Mouse (Mus musculus) right cerebral cortex, adult 2 months (tissue): ENCODE results near the gene H13.
"Not testable (repeated sequence)": the region's sequence is repeated elsewhere in the genome, so short reads cannot be mapped to it uniquely, and the experiment has no call there.

ENCODE experiments used
- DNase-seq, 2 experiments: peaks; one replicate each; pipeline ENCODE4 v3.0.0; 2021 to 2022; ENCODE audit warnings: low spot score in 2 of 2

The H13 gene

DNA sequence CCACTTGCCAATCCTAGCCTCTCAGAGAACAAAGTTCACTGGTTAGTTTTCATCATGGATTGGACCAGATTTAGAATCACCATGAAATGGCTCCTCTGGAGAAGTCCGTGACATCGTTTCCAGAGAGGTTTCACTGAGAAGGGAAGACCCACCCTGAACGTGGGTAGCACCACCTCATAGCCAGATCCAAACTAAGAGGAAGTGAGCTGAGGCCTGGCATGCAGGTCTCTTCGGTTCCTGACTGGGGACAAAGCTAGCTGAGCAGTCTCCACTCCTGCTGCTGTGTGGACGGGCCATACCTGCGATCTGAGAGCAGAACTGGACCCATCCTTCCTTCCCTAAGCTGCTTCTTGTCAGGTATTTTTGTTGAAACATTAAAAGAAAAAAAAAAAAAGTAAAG is 8.1 kb upstream of the H13 start:
- DNase-seq = no peak

DNA sequence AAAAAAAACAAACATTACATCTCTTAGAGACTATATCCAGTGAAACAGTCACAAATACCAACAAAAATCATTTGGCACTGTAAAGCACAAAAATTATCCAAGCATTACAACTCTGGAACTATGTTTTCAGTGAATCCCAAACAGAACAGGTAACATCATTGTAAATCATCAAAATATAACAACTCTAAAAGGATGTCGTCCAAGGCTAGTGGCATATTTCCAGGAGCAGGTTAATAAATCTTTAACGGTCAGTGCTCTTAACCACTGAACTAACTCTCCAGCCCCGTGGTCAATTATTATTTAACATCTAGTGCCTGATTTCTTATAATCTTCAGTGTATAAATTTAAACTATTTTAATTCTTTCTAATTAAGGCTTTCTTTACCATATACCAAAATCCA is 3.1 kb upstream of the H13 start:
- DNase-seq = not testable (repeated sequence)

DNA sequence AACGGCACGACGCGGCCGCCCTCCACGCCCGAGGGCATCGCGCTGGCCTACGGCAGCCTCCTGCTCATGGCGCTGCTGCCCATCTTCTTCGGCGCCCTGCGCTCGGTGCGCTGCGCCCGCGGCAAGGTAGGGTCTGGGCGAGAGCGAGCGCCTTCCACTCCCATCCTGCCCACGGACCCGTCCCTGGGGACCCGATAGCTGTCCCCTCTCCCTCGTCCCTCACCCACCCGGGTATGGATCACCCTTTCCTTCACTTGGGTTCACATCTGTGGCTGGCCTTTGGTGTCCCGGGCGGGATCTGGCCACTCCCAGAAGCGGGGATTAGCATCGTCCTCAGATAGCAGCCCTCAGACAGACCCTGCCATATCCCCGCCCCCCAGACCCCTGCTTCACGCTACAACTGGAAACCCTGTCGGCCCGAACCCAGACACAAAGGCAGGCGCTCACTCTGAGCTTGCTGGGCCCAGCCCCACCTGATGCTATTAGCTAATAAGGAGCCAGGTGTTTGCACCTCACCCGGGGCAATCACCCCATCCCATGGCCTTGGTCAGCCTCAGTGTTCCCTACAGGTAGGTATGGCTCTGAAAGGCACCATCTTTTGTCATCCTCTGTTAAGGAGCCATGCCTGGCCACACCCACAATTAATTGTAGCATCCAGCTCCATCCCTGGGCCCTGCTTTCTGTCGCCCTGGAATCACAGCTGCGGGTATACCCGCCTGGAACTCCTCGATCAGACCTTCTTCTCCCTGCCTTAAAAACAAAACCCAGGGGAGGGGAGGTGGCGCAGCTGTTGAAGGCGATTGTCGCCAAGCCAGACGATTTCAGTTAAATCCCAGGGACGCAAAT is 601 bp downstream of the H13 start:
- DNase-seq = peak in 1 of 2 experiments; percentile 52

DNA sequence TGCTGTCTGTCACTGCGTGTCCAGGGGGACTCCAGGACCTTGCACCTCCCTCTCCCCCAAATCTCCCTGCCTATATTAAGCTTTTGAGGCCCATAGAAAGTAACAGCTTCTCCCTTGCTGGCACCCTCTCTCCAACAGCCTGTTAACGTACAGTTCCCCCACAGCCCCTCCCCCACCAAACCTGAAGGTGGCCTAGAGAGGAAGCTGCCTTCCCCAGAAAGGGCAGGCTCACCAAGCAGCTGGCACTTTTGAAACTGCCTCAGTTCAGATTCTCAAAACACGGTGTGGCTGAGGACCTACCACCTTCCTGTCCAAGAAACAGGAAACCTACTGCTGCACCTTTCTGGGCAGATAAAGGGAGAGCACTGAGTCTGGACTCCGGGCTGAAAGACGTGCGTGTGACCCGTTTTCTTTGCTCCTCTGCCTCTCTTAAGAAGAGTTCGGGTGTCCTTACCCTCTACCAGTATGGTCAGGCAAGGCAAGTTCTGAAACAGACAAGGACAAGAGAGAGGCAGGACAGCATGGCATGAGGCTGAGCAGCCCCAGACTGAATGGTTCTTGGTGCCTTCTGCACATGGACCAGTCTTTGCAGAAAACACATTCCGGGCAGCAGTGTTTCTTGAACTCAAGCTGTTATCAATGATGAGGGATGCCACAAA is 1.9 kb downstream of the H13 start:
- DNase-seq = no peak

DNA sequence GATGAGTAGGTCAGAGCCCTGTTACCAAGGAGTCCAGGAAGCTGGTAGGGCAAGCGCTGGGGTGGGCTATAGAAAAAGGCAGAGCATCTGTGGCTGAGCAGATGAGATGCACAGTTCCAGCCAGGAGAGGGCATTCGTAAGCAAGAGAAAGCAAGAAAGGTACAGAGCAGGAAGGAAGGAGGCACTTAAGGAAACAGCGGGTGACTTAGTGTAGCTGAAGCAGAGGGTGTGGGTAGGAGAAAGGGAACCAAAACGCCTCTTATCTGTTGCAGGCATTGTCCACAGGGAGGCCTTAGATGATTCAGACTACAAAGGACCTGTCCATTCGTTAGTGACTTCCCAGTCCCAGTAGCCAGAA is 2.4 kb downstream of the H13 start:
- peak; percentile 70 to 76 for DNase-seq

DNA sequence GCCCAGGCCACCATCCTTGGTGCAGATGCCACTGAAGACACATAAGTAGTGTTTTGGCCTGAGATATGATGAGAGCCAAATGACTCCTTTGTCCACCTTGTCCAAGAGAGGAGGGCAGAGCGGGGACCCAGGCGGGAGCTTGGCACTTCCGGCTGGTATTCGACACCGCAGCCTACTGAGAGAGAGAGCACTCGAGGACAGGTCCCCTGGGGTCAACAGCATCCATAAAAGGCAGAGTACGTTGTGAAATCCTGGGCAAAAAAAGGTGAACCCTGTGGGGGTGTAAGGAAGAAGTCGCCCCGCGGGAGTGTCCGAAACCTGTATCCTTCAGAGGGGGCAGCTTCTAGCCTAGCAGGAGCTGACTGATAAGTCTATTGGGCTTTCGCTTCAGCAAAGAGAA is 2.9 kb downstream of the H13 start:
- DNase-seq = no peak

DNA sequence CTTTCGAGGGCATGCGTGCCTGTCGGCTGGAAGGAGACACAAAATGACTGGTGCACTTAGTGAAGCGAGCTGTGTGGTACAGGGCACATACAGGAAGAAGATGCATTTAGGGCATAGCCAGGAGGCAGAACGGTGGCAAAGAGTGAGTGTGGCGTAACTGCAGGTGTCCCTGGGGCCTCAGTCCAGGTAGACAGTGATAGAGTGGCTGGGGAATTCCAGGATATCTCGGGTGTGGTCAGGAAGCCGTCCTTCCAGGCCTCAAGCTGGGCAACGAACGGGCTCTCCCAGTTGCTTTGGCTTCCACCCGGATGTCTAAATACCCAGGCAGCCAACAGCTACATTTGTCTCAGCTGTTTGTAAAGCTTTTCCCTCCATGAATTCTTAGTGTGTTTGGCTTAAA is 4.9 kb downstream of the H13 start:
- DNase-seq = no peak

DNA sequence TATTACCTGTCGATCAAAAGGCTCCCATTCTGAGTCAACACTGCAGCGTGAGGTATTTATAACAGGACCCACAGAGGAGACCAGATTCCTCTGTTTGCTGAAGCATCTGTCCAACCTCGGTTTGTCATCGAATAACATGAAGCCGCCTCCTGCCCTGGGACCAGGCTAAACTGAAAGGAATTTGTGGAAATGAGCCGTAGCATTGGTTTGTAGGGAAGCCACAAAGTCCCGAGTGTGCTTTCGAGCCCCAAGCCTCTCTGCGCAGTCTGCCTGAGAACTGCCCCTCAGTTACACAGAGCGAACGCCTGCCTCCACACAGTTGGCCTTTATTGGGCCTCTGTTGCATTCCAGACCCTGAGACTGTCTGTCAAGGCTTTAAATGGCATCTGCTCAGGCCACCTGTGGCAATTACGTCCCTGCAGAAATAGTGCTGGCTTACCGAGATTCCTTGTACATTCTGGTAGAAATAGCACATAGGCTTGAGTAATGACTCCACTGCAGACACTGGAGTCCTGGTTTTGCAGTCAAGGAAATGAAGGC is 6.1 kb downstream of the H13 start:
- no peak for DNase-seq

DNA sequence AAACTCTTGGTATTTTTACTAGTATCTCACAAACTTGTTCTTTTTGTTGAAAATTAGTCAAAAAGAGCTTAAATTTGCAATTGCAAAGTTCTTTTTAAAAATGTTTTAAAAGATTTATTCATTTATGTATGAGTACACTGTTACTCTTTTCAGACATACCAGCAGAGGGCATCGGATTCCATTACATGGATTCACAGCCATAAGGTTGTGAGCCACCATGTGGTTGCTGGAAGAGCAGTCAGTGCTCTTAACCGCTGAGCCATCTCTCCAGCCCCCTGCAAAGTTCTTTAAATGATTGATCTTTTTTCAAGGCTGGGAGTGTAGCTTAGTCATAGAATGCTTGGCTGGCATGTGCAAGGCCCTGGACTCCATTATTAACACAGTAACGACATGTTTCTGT is 9.0 kb downstream of the H13 start:
- peak in 1 of 2 experiments; percentile 49 for DNase-seq

DNA sequence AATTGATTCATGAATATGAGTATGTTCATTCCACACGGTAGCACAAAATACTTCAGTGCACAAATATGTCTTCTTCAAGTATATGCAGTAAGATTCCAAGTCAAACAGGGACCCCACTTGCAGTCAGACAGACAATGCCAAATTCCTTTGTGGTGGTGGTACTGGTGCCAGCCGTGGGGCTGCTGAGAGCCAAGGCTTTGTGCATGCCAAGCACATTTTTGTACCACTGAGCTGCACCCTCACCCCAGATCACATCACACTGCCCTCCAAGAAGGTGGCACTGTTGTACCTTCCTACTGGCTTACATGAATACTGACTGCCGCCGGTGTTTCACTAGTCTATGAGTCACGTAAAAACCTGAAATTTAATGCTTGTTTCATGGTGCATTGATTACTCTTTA is 9.7 kb downstream of the H13 start:
- DNase-seq = no peak

DNA sequence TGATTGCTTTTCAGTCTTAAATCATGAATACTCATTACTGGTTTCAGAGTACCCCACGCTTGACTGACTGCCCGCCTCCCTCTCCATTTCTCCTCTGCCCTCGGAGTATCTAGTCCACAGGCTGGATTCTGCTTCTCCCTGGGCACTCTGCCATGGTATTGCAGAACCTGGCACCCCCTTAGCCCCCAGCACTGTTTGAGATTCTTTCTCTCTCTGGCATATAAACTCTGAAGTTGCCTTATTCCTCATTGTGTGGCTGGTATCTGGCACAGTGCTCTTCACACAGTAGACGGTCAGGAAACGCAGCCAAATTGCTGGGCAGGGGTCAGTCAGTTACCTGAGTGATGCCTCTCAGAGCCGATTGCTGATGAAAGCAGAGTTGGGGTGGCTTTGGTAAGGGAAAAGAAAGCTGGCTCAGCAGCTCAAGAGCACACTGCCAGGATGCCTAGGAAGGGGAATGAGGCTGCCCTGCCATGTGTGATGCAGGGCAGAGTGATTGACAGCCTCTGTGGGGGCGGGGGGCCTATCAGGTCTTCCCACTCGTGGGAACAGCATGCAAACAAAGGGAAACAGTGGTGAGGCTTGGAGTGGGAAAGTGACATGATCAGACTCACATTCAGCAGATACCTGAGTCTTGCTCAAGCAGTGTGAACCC is 10.6 kb downstream of the H13 start:
- no peak for DNase-seq

DNA sequence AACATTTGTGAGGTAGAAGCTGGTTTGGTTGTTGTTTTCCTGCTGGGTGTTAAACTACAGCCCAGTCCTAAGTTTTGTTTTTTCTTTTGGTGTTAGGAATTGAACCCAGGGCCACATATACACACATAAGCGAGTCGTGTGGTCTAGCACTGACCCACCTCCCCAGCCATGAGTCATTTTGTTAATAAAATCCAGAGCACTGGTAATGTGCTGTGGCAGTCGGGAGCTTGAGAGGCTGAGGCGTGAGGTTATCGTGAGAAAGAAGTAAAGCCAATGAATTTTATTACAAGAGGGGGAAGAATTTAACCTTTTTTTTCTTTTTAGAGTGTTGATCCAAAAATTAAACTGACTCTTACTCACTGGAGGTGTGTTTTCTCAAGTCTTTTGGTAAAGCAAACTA is 13.8 kb downstream of the H13 start:
- DNase-seq = no peak

DNA sequence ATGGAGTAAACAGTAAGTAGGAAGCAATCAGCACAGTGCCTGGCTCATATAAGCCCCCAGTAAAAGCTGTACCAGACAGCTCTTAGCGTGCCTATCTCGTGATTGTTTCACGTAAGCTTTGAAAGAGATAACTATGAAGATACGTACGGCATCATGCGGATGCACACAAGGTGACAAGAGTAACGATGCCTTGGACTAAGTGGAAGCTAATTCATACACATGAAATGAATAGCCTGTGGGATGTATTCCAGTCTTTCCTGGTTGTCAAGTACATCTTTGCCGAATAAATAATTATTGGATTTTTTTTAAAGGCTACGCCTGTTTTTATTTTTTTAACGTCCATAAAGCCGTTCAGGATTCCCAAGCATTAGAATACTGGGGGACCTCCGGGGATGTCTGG is 17.1 kb downstream of the H13 start:
- no peak for DNase-seq

DNA sequence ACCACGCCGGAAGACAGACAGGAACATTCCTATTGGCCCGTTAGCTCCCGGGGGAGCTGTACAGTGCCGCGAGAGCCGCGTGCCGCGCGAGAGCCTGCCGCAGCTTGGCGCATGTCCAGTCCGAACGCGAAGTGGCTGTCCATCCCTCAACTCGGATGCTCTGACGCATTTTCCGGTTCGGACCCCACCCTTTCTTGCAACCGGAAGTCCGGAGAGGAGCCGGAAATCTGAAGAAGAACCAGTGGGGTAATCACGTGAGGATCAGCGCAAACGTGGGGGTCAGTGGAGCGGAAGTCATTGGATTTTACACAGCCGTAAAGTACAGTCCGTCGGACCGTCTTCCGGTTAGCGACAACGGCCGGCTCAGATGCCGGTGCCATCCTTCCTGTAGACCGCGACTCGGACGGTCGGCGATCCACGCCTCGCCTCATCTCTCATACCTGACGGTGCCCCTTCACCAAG is 17.6 kb downstream of the H13 start, which contains the start of gene Mcts2:
TSS of gene Mcts2 (plus strand) at position 230 of the 462 bp plus-strand sequence.
- peak; percentile 91 for DNase-seq

DNA sequence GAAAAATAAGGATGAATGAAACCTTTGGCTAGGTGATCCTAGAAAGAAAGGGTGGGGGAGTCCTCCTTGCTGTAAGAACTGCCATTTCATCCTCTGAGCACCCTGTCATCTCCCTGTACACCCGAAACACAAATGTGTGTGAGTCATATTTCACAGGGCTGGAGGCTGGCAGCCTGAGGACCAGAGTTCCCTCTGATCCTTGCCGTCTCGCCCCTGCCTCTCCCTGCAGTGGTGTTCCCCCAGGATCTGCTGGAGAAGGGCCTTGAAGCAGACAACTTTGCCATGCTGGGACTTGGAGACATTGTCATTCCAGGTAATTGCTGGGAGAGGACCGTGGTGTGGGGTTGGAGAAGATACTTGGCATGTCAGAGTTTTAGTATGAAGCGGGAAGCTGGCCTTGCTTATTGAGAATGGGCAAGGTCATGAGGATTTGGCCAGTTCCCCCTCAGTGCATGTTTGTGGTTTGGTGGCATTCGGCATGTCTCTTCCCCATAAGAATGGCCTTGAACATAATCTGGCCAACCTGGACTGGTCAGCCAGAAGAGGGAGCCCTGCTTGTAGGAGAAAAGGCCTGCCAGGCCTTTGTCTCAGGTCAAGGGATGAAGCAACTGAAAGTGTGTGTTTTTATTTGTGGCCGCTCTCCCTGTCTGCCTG is 22.4 kb downstream of the H13 start:
- no peak for DNase-seq

DNA sequence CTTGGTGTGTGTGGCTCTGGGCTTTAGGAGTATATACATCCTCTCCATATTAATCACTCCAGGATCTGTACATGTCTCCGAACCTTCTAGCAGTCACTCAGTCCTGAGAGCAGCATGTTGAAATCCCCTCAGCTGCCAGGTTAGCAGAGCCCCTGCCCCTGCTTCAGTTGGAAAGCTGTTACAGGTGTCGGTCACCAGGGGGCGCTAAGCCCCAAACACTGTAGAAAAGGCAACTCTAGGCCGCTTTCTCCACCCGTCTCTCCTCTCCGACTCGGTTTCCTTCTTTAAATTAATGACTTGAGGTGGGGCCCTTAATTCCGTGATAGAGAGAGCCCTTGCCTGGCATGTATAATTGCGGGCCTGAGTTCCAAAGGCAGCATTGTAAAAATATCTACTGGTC is 24.0 kb downstream of the H13 start:
- DNase-seq = peak; percentile 69 to 74

DNA sequence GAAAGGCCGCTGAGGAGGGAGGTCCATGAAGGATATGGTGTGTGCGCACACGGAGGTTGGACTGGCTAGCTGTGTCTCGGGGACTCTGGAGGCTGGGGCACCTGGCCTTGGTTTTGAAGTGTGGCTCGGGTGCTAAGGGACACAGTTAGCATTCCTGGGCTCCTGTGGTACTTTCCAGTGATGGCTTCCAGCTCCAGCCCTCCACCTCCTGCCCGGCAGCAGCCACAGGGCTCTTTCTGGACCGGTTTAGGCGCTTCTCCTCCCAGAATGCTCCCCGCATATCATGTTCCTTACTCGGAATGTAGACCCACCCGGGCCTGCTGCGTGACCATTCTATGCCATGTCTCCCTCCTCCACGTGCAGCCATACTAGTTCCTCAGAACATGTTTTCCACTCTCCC is 24.5 kb downstream of the H13 start:
- DNase-seq = no peak

DNA sequence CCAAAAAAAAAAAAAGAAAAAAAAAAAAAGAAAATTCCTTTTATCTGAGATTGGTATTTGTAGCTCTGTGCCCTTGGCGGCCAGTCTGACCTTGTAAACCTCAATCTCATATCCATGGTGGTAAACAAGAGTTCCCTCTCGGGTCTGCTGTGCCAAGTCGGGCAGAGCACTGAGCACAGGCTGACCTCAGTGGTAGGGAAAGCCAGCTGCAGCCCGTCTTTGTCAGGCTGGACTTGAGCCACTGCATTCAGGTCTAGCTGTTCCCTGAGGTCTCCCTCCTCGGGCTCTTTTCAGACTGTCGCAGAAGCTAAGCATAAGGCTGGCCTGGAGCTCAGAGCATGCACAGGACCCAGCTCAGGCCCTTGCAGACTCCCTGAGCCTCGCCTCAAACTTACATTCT is 25.4 kb downstream of the H13 start:
- no peak for DNase-seq

DNA sequence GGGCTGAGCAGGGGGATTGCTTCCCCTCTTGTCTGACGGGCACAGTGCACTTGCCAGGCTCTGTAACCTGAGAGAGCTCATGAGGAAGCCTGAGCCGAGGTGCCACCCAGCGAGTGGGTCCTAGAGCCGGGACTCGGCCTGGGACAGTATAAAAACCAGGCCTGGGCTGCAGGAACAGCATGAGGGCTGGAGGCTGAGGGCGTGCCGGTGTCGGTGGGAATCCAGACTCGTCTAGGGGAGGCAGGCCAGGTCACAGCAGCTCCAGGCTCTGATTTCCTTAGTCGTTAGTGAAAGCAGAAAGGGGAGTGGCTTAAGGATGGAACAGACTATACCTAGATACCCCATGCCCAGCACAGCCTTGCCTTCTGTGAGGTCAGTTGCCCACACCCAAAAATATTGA is 26.8 kb downstream of the H13 start:
- no peak for DNase-seq

DNA sequence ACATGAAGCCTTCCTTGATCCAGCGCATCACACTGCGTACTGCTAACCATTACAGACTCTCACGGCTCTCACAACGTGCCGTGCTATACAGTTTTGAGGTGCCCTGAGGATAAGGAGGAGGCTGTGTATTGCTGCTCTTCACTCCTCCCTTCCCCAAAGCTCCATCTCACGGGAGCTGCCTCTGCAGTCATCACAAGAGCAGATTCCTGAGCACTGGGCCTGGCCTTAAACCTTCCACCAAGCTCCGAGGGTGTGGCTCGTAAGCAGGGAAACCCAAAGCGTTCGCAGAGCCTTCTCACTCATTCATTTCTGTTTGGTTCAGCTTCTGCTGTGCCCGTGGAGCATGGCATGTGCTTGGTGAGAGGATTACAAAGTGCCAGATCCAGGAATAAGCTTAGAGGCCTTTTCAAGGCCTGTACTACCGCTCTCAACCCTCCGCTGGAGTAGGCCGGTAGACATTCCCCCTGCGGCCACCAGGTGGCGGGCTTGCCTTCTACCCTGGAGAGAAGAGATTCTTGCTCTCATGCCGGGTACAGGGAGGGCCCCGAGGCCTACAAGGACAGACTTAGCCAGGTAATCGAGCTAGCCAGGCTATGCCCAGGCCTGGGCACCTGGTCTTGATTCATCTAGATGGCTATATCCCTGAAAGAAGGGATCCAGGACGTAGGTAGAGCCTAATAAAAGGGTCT is 27.4 kb downstream of the H13 start:
- DNase-seq = peak; percentile 92 to 94

DNA sequence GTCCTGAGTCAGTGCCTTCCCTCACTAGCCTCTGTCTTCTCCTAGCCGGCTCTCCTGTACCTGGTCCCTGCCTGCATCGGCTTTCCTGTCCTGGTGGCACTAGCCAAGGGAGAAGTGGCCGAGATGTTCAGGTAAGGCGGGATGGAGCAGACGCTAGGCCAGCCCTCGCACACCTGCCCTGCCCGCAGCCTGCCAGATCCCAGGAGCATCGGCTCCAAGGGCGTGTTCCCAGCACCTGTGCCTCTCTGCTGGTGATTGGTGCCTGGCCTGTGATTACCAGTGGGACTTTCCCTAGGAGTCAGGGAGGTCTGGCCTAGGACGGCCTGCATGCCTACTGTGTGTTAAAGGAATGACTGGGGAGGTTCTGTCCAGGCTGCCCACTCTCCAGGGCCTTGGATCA is 30.9 kb downstream of the H13 start:
- no peak for DNase-seq
